Mouse (Mus musculus) neural tube, embryonic 12.5 days (tissue): ENCODE data around the gene Rps19. TPM values are rescaled to one million over a fixed set of nuclear protein-coding genes. Genes with fewer than 3 reads are reported as not detected.
"Not testable (repeated sequence)": the region's sequence is repeated elsewhere in the genome, so short reads cannot be mapped to it uniquely, and the experiment has no call there.

Experiments used
- ATAC-seq: fragments of 200-750 bp; cut with Nextera tagmentation; 2 replicates; pipeline ENCODE4 v1.8.0; 2017; ENCODE audit warnings: low read depth, mild to moderate bottlenecking, moderate TSS enrichment, moderate library complexity; ENCODE audit not compliant: low FRiP score
- H3K27ac ChIP-seq: fragments of 300-500 bp; sonication (generic); 2 replicates; pipeline ENCODE4 v1.5.1; 2016
- H3K27me3 ChIP-seq: fragments of 300-500 bp; sonication (generic); replicated peaks from 2 replicates; pipeline ENCODE4 v1.6.1; 2016; ENCODE audit warnings: mild to moderate bottlenecking
- H3K36me3 ChIP-seq: fragments of 300-500 bp; sonication (generic); 2 replicates; pipeline ENCODE4 v1.6.1; 2016; ENCODE audit warnings: mild to moderate bottlenecking
- H3K4me1 ChIP-seq: fragments of 300-500 bp; sonication (generic); 2 replicates; pipeline ENCODE4 v1.6.1; 2016
- H3K4me2 ChIP-seq: fragments of 300-500 bp; sonication (generic); replicated peaks from 2 replicates; pipeline ENCODE4 v1.6.1; 2016; ENCODE audit warnings: mild to moderate bottlenecking
- H3K4me3 ChIP-seq: fragments of 300-500 bp; sonication (generic); 2 replicates; pipeline ENCODE4 v1.5.1; 2016
- H3K9ac ChIP-seq: fragments of 300-500 bp; sonication (generic); 2 replicates; pipeline ENCODE4 v1.6.1; 2016; ENCODE audit warnings: mild to moderate bottlenecking
- H3K9me3 ChIP-seq: fragments of 300-500 bp; sonication (generic); 2 replicates; pipeline ENCODE4 v1.6.1; 2016; ENCODE audit warnings: mild to moderate bottlenecking
- WGBS: fragments of 180-500 bp; shearing (Covaris S2); methylation state at CpG from one replicate; pipeline ENCODE4 v1.1.7; 2016; 5-methylcytosine and 5-hydroxymethylcytosine counted together
- polyA plus RNA-seq: library from polyadenylated mRNA; unstranded; fragments of >200 nt; fragmentation: Nextera tagmentation; extraction: Ambion mirVana; gene quantifications from 2 replicates; pipeline ENCODE4 v1.2.1, GENCODE M21; 2016

Rps19 gene
- 1,340 and 1,344 TPM in 2 replicates for polyA plus RNA-seq

- Histone ChIP-seq H3K9ac (peak within 1 kb of the TSS; percentile 100), H3K27me3 (0 out of 2 replicates have a peak, but pooled peaks cover 3% of the 10 kb centered on the region), H3K4me1 (peaks cover 23% of the 10 kb centered on the region), H3K27ac (peak within 1 kb of the TSS; percentile 72; the same call in 1 of the 2 replicates), H3K9me3 (no peaks in the 10 kb centered on the region), H3K36me3 (peaks cover 35% of the 10 kb centered on the region), H3K4me3 (peak within 1 kb of the TSS; percentile 98), H3K4me2 (peak within 1 kb of the TSS; percentile 77)
- peak; percentile 92 for ATAC-seq
- under 1% methylated on average over 57 of the region's 57 CpGs for WGBS
Measured at GRCm38 (mm10) chr7:24883896-24884692, at the start of gene Rps19. Rps19 (plus strand) TSS chr7:24884371.

DNA sequence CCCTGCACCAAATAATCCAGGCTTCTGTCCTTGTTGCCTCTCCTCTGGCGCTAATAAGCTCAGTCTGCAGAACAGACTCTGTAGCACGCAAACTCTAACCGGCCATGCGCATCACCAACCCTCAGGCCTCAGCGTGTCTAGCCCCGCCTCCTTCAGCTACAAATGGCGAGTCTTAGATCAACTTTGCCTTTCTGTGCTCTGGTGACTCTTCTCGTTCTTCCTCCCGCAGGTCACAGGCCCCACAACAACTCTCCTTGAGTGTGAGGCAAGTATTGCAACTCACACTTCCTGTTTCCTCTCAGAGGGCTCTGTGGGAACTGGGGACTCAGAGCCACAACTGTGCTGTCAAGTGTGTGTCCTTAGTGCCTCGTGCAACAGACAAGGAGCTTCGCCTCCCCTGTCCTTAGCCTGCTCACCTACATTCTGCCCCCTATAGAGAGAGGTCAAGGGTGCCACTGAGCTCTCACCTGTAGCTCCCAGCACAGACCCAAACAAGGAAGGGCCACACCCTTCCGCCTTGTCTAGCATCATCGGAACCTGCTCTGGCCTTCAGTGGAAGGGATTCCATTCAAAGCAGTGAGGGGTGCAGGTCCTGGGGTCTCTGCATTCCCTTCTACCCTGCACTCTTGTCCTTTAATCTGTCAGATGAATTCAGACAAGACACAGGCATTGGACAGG, 45.3 kb upstream of the Rps19 start:
- WGBS = 66% methylated on average over 13 of the region's 13 CpGs
- H3K36me3 ChIP-seq, H3K27me3 ChIP-seq, H3K27ac ChIP-seq, H3K4me2 ChIP-seq, H3K4me1 ChIP-seq, H3K9ac ChIP-seq, H3K4me3 ChIP-seq, ATAC-seq, H3K9me3 ChIP-seq: not testable (repeated sequence)

- Histone ChIP-seq H3K27me3 (no peaks in the 10 kb centered on the region), H3K4me3 (no peak overlapping the region), H3K4me1 (no peaks in the 10 kb centered on the region), H3K36me3 (no peaks in the 10 kb centered on the region), H3K27ac (no peak overlapping the region), H3K4me2 (no peak overlapping the region), H3K9me3 (no peaks in the 10 kb centered on the region), H3K9ac (no peak overlapping the region)
- no peak for ATAC-seq
- WGBS = 85% methylated on average over 8 of the region's 8 CpGs
Measured at GRCm38 (mm10) chr7:24839410-24839808, 44.8 kb upstream of the Rps19 start.

GRCm38 (mm10) chr7:24840331-24840730, 43.8 kb upstream of the Rps19 start:
- Histone ChIP-seq H3K4me1 (no peaks in the 10 kb centered on the region), H3K36me3 (no peaks in the 10 kb centered on the region), H3K4me2 (no peak overlapping the region), H3K4me3 (no peak overlapping the region), H3K9me3 (no peaks in the 10 kb centered on the region), H3K27ac (no peak overlapping the region), H3K9ac (no peak overlapping the region), H3K27me3 (no peaks in the 10 kb centered on the region)
- WGBS = 68% methylated on average over 3 of the region's 3 CpGs
- ATAC-seq = no peak

GRCm38 (mm10) chr7:24841009-24841408, 43.2 kb upstream of the Rps19 start:
- no peak overlapping the region for H3K4me2 ChIP-seq
- 62% methylated on average over 4 of the region's 4 CpGs for whole genome bisulfite sequencing

GRCm38 (mm10) chr7:24844144-24844543, 40.0 kb upstream of the Rps19 start:
- no peaks in the 10 kb centered on the region for H3K9me3 ChIP-seq
- H3K4me1 ChIP-seq = no peaks in the 10 kb centered on the region
- no peak overlapping the region for H3K27ac ChIP-seq
- H3K27me3 ChIP-seq = no peaks in the 10 kb centered on the region
- ATAC-seq = no peak
- no peaks in the 10 kb centered on the region for H3K36me3 ChIP-seq
- no peak overlapping the region for H3K9ac ChIP-seq
- no peak overlapping the region for H3K4me2 ChIP-seq
- H3K4me3 ChIP-seq = no peak overlapping the region
- 45% methylated on average over 5 of the region's 5 CpGs for WGBS

More at GRCm38 (mm10) chr7:24841009-24841408, 43.2 kb upstream of the Rps19 start:
- H3K27ac ChIP-seq = no peak overlapping the region
- no peak overlapping the region for H3K9ac ChIP-seq
- no peaks in the 10 kb centered on the region for H3K9me3 ChIP-seq
- no peak overlapping the region for H3K4me3 ChIP-seq
- H3K4me1 ChIP-seq = no peaks in the 10 kb centered on the region
- no peaks in the 10 kb centered on the region for H3K36me3 ChIP-seq
- H3K27me3 ChIP-seq = no peaks in the 10 kb centered on the region
- no peak for ATAC-seq

DNA sequence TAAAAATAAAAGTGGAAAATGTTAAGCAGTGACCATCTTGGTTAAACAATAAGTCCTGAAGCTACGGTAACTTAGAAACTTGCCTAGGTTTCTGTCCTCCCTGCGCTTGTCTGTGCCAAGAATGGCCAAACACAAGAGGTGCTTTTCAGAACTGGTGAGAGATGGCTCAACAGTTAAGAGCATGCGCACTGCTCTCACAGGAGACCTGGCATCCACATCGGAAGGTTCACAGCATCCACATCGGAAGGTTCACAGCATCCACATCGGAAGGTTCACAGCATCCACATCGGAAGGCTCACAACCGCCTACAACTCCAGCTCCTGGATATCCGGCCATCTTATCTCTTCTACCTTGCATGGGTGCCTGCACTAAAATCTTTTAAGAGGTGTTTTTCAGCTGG, 39.0 kb upstream of the Rps19 start:
- no peak for ATAC-seq
- H3K9me3 ChIP-seq = no peaks in the 10 kb centered on the region
- 88% methylated on average over 9 of the region's 9 CpGs for WGBS
- H3K9ac ChIP-seq = no peak overlapping the region
- H3K4me3 ChIP-seq = no peak overlapping the region
- no peaks in the 10 kb centered on the region for H3K36me3 ChIP-seq
- H3K27me3 ChIP-seq = no peaks in the 10 kb centered on the region
- H3K4me1 ChIP-seq = no peaks in the 10 kb centered on the region
- H3K4me2 ChIP-seq = no peak overlapping the region
- H3K27ac ChIP-seq = no peak overlapping the region

GRCm38 (mm10) chr7:24845713-24846112, 38.5 kb upstream of the Rps19 start:
- WGBS = 5% methylated on average over 6 of the region's 6 CpGs
- H3K4me1 ChIP-seq = no peaks in the 10 kb centered on the region
- H3K36me3 ChIP-seq = no peaks in the 10 kb centered on the region
- no peak overlapping the region for H3K4me2 ChIP-seq
- H3K27ac ChIP-seq = no peak overlapping the region
- H3K27me3 ChIP-seq = no peaks in the 10 kb centered on the region
- H3K4me3 ChIP-seq = no peak overlapping the region
- no peak for ATAC-seq
- H3K9me3 ChIP-seq = no peaks in the 10 kb centered on the region
- H3K9ac ChIP-seq = no peak overlapping the region

GRCm38 (mm10) chr7:24846576-24846975, 37.6 kb upstream of the Rps19 start:
- H3K36me3 ChIP-seq, H3K4me3 ChIP-seq, H3K4me1 ChIP-seq, ATAC-seq, H3K4me2 ChIP-seq, H3K9ac ChIP-seq, H3K9me3 ChIP-seq, H3K27ac ChIP-seq, H3K27me3 ChIP-seq: not testable (repeated sequence)
- WGBS = 25% methylated on average over 2 of the region's 2 CpGs

GRCm38 (mm10) chr7:24850162-24850561, 34.0 kb upstream of the Rps19 start:
- ATAC-seq = no peak
- Histone ChIP-seq H3K4me3 (no peak overlapping the region), H3K4me1 (no peaks in the 10 kb centered on the region), H3K4me2 (no peak overlapping the region), H3K9ac (no peak overlapping the region), H3K27ac (no peak overlapping the region), H3K27me3 (no peaks in the 10 kb centered on the region), H3K9me3 (no peaks in the 10 kb centered on the region), H3K36me3 (no peaks in the 10 kb centered on the region)
- WGBS = 35% methylated on average over 5 of the region's 5 CpGs

DNA sequence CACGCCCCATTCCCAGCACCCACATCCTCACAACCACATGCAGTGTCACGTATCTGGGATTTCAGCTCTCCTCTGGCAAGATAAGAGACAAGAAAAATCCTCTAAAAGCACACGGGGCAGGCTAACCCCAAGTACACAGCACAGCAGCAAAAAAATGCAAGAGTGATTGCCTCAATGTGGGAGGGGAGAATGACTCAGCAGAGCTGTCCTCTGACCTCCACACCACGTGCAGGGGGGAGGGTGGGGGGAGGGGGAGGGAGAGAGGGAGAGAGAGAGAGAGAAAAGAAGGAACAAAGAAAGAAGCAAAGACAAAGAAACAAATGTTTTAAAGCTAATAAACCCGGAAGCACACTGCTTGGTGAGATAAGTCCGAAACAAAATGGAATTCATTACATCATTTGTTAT, 33.3 kb upstream of the Rps19 start:
- Histone ChIP-seq H3K36me3 (no peaks in the 10 kb centered on the region), H3K9me3 (no peaks in the 10 kb centered on the region), H3K9ac (no peak overlapping the region), H3K4me2 (no peak overlapping the region), H3K4me1 (no peaks in the 10 kb centered on the region), H3K4me3 (no peak overlapping the region), H3K27ac (no peak overlapping the region), H3K27me3 (no peaks in the 10 kb centered on the region)
- WGBS = 40% methylated on average over 6 of the region's 6 CpGs
- no peak for ATAC-seq

- ATAC-seq = no peak
- H3K4me1 ChIP-seq = no peaks in the 10 kb centered on the region
- WGBS = 83% methylated on average over 5 of the region's 5 CpGs
- H3K4me3 ChIP-seq = no peak overlapping the region
- no peaks in the 10 kb centered on the region for H3K9me3 ChIP-seq
- H3K27ac ChIP-seq = no peak overlapping the region
- H3K36me3 ChIP-seq = no peaks in the 10 kb centered on the region
- H3K4me2 ChIP-seq = no peak overlapping the region
- H3K27me3 ChIP-seq = no peaks in the 10 kb centered on the region
- H3K9ac ChIP-seq = no peak overlapping the region
Measured at GRCm38 (mm10) chr7:24851596-24852325, 32.4 kb upstream of the Rps19 start.
